Mouse (Mus musculus): ENCODE measurements at regions not wholly inside any gene's neighbourhood (a gene's known extent, or its start where the extent isn't known, plus 50 kb on each side); places are given as distances from the start of the nearest gene placed in this dataset.

- no peak for TF ChIP-seq CTCF (IDR thresholded peaks at IDR 0.05; ENCODE audit: control insufficient read depth, insufficient read depth, insufficient read length)
- no peak for TF ChIP-seq MYOD1 (IDR thresholded peaks at IDR 0.05; ENCODE audit: control insufficient read depth, insufficient read length, low read depth)
Observed at GRCm38 (mm10) chr9:41578221-41579106, 417.0 kb upstream of the Ubash3b start.

Measured in C2C12 (cell line).